Mouse (Mus musculus): ENCODE results near the gene 4930455H04Rik. TPM values are rescaled to one million over a fixed set of nuclear protein-coding genes. Genes with fewer than 3 reads are reported as not detected.

The 4930455H04Rik gene
- polyA plus RNA-seq, 1 experiment from 2014 or later = not detected

DNA sequence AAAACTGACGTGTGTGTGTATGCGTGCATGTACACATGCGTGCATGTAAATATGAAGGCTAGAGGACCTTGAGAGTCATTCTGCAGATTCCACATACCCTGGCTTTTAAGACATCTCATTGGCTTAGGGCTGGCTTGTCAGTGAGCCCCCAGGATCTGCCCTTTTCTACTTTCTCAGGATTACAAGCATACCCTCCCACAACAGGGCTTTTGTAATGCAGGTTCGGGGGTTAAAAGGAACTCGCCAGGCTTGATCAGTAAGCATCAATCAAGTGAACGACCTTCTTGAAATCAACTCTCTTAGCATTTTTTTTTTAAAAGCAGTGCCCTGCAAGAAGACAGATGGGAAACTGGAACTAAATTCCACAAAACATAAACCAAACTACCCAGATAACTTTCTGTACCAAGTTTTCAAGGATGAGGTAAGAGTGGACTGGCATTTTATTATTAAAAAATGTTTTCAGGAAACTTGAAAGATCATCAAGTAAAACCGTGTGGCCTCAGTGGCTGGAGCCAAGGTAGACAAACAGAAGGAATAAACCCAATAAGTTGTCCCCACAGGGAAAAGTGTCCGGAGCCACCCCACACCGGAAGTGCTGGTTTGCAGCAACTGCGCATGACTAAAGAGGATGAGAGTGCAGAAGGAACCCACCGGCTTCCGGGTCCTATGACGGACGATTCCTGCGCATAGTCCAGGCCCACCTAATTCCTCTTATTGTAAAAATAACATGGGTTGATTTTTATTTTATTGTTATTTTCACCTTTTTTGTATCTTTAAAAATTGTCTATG is 6.5 kb upstream of the 4930455H04Rik start:
- Histone ChIP-seq H3K9me3 (ENCODE audit: control insufficient read depth, low read length) (no peaks in the 10 kb centered on the region), H3K4me3 (ENCODE audit: low read depth, low read length) (no peak overlapping the region), H3K4me2 (no peak overlapping the region), H3K27ac (ENCODE audit: low read depth, low read length) (no peak overlapping the region), H3K4me1 (replicated peaks; ENCODE audit: control insufficient read depth, insufficient read depth, low read length) (no peaks in the 10 kb centered on the region), H3K27me3 (replicated peaks; ENCODE audit: control insufficient read depth, insufficient read depth, low read length) (no peaks in the 10 kb centered on the region), H3K36me3 (ENCODE audit: control insufficient read depth, insufficient read depth, low read length) (no peaks in the 10 kb centered on the region), H3K9ac (ENCODE audit: low read depth, low read length) (no peak overlapping the region)
- WGBS = 74% methylated on average over 15 of the region's 15 CpGs
- ATAC-seq (replicated peaks; ENCODE audit: low FRiP score) = no peak
- no peak for DNase-seq (ENCODE audit: low spot score)

DNA sequence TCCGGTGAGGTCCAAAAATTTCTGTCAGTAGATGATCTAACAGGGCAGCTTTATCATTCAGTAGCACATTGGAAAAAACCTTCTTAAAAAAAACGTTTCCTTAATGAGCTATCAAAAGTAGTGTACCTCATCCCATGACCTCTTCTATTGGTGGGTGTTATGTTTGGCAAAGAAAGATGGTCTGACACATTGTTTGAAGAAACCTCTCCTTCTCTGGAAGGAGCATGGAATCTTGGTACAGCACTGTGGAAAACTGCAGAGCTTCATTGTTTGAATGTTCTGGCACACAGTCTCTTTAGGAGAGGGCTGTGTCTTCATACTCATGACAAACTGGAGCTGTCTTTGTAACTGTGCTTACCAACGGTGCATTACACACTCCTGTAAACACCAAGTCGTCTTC is 4.9 kb upstream of the 4930455H04Rik start:
- Histone ChIP-seq H3K9me3 (ENCODE audit: control insufficient read depth, low read length) (no peaks in the 10 kb centered on the region), H3K4me2 (no peak overlapping the region), H3K9ac (ENCODE audit: low read depth, low read length) (no peak overlapping the region), H3K27ac (ENCODE audit: low read depth, low read length) (no peak overlapping the region), H3K4me1 (replicated peaks; ENCODE audit: control insufficient read depth, insufficient read depth, low read length) (no peaks in the 10 kb centered on the region), H3K36me3 (ENCODE audit: control insufficient read depth, insufficient read depth, low read length) (no peaks in the 10 kb centered on the region), H3K4me3 (ENCODE audit: low read depth, low read length) (no peak overlapping the region), H3K27me3 (replicated peaks; ENCODE audit: control insufficient read depth, insufficient read depth, low read length) (no peaks in the 10 kb centered on the region)
- no peak for ATAC-seq (replicated peaks; ENCODE audit: low FRiP score)
- WGBS = 69% methylated on average over 4 of the region's 4 CpGs
- no peak for DNase-seq (ENCODE audit: low spot score)

DNA sequence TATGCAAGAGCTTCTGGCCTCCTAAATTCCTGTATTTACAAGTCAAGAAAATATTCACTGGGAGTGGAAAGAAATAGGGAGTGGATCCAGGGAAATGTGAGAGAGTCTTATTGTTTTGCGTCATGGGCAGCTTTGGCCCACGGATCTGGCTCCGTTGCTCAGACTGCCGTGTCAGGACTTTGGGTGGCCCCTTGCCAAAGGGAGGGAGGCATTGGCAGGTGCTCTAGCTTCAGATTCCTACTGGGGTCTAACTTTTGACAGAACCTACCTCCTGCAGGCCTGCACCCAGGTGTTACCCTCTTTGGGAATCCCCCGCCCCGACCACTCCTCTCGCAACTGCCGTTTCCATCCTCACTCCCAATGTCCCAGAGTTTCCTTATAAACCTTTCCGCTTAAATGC is 3.6 kb upstream of the 4930455H04Rik start:
- ATAC-seq (replicated peaks; ENCODE audit: low FRiP score) = no peak
- H3K27ac ChIP-seq (ENCODE audit: low read depth, low read length) = no peak overlapping the region
- no peak overlapping the region for H3K4me2 ChIP-seq
- H3K9ac ChIP-seq (ENCODE audit: low read depth, low read length) = no peak overlapping the region
- no peaks in the 10 kb centered on the region for H3K4me1 ChIP-seq (replicated peaks; ENCODE audit: control insufficient read depth, insufficient read depth, low read length)
- no peaks in the 10 kb centered on the region for H3K27me3 ChIP-seq (replicated peaks; ENCODE audit: control insufficient read depth, insufficient read depth, low read length)
- H3K36me3 ChIP-seq (ENCODE audit: control insufficient read depth, insufficient read depth, low read length) = no peaks in the 10 kb centered on the region
- no peak for DNase-seq (ENCODE audit: low spot score)
- WGBS = 92% methylated on average over 9 of the region's 9 CpGs
- H3K4me3 ChIP-seq (ENCODE audit: low read depth, low read length) = no peak overlapping the region
- no peaks in the 10 kb centered on the region for H3K9me3 ChIP-seq (ENCODE audit: control insufficient read depth, low read length)

DNA sequence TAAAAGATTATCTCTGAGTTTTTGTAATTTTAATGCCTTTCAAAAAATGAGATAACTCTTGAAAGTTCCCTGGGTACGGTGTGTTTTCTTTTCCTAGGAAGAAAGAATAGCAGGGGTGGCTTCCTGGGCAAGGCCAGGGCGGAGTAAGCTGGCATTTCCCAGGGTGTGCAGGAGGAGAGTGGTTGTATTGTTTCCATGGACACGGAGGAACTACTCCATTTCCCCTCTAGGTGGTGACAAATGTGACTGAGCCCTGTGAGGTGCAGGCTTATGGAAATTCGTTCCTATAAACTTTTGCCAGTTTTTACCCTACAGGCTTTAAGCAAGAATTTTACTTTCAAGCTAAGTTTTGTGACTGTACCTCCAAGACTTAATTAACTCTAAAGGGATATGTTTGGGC is 1.8 kb upstream of the 4930455H04Rik start:
- no peaks in the 10 kb centered on the region for H3K27me3 ChIP-seq (replicated peaks; ENCODE audit: control insufficient read depth, insufficient read depth, low read length)
- no peak overlapping the region for H3K4me2 ChIP-seq
- WGBS = 31% methylated on average over 4 of the region's 4 CpGs
- no peak overlapping the region for H3K27ac ChIP-seq (ENCODE audit: low read depth, low read length)
- no peak overlapping the region for H3K4me3 ChIP-seq (ENCODE audit: low read depth, low read length)
- no peaks in the 10 kb centered on the region for H3K4me1 ChIP-seq (replicated peaks; ENCODE audit: control insufficient read depth, insufficient read depth, low read length)
- DNase-seq (ENCODE audit: low spot score) (no peak), ATAC-seq (replicated peaks; ENCODE audit: low FRiP score) (peak; percentile 56; the same call in 1 of the 2 replicates)
- H3K9me3 ChIP-seq (ENCODE audit: control insufficient read depth, low read length) = no peaks in the 10 kb centered on the region
- H3K9ac ChIP-seq (ENCODE audit: low read depth, low read length) = no peak overlapping the region
- no peaks in the 10 kb centered on the region for H3K36me3 ChIP-seq (ENCODE audit: control insufficient read depth, insufficient read depth, low read length)

DNA sequence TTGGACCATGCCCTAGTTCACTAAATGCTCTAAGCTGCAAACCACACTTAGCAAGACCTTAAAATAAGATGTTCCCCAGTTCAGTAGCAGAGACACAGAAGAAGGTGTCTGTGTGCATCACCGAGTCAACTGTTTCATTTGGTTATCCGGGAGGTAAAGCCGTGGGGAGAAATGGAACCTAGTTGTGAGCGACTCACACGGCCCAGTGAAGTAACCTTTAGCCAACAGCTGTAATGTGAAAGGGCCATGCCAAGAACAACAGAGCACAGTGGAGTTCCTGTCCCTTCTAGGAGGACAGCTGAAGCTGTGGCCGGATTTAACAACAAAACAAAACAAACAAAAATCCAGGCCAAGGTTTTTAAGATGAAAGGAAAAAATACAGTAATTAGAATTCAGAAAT is 1.3 kb upstream of the 4930455H04Rik start:
- no peaks in the 10 kb centered on the region for H3K9me3 ChIP-seq (ENCODE audit: control insufficient read depth, low read length)
- no peak overlapping the region for H3K27ac ChIP-seq (ENCODE audit: low read depth, low read length)

DNA sequence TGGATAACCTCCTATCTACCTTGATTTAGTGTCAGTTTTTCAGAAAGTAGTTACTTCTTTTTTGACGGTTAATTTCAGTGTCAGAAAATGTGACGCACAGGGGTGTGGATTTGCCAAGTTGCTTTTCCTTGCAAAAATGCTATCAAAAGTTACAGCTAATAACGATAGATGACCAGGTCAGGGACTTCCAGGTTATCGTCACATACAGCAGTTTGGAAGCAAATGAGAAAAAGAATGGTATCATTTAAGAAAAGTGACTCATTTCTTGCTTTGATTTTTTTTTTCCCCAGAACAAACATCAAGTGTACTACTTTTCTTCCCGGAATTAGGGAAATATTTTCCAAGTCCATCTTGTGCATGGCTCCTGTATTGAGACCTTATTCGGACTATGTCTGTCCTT is 631 bp upstream of the 4930455H04Rik start:
- no peaks in the 10 kb centered on the region for H3K27me3 ChIP-seq (replicated peaks; ENCODE audit: control insufficient read depth, insufficient read depth, low read length)
- DNase-seq (ENCODE audit: low spot score) (no peak), ATAC-seq (replicated peaks; ENCODE audit: low FRiP score) (no peak)
- H3K4me3 ChIP-seq (ENCODE audit: low read depth, low read length) = no peak overlapping the region
- WGBS = 82% methylated on average over 6 of the region's 6 CpGs
- no peak overlapping the region for H3K4me2 ChIP-seq
- no peak overlapping the region for H3K9ac ChIP-seq (ENCODE audit: low read depth, low read length)
- H3K9me3 ChIP-seq (ENCODE audit: control insufficient read depth, low read length) = no peaks in the 10 kb centered on the region
- no peaks in the 10 kb centered on the region for H3K36me3 ChIP-seq (ENCODE audit: control insufficient read depth, insufficient read depth, low read length)
- no peaks in the 10 kb centered on the region for H3K4me1 ChIP-seq (replicated peaks; ENCODE audit: control insufficient read depth, insufficient read depth, low read length)
- no peak overlapping the region for H3K27ac ChIP-seq (ENCODE audit: low read depth, low read length)

More for the DNA sequence above, 1.3 kb upstream of the 4930455H04Rik start:
- ATAC-seq (replicated peaks; ENCODE audit: low FRiP score) (no peak), DNase-seq (ENCODE audit: low spot score) (no peak)
- Histone ChIP-seq H3K27me3 (replicated peaks; ENCODE audit: control insufficient read depth, insufficient read depth, low read length) (no peaks in the 10 kb centered on the region), H3K4me1 (replicated peaks; ENCODE audit: control insufficient read depth, insufficient read depth, low read length) (no peaks in the 10 kb centered on the region), H3K9ac (ENCODE audit: low read depth, low read length) (no peak overlapping the region), H3K4me3 (ENCODE audit: low read depth, low read length) (no peak overlapping the region), H3K36me3 (ENCODE audit: control insufficient read depth, insufficient read depth, low read length) (no peaks in the 10 kb centered on the region), H3K4me2 (no peak overlapping the region)
- WGBS = 76% methylated on average over 6 of the region's 6 CpGs

DNA sequence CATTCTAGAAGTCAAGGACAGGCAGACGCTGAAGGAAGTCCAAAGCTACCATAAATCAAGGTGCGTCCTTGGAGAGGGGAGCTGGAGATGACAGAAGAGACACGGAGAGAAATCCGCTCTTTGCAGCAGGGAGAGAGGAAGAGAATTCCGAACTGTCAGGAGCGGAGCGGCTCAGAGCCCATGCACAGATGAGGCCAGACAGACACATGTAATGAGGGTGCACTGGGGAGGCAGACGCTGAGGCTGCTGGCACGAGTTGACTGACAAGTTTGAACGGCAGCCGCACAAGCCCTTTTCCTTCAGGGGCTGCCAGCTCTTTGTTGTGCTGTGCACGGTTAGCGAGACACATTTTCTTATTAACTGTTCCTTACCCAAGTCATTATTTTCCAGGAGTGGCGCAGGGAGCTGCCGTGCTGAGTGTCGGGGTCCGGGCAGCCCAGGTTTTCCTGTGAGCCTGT is 502 bp downstream of the 4930455H04Rik start, which contains the start of gene Palmd:
Palmd (minus strand) TSS at position 448 of the 458 bp plus-strand sequence.
- Histone ChIP-seq H3K4me1 (replicated peaks; ENCODE audit: control insufficient read depth, insufficient read depth, low read length) (no peaks in the 10 kb centered on the region), H3K27ac (ENCODE audit: low read depth, low read length) (no peak within 1 kb of the TSS), H3K27me3 (replicated peaks; ENCODE audit: control insufficient read depth, insufficient read depth, low read length) (no peaks in the 10 kb centered on the region), H3K9me3 (ENCODE audit: control insufficient read depth, low read length) (no peaks in the 10 kb centered on the region), H3K4me3 (ENCODE audit: low read depth, low read length) (peak within 1 kb of the TSS; percentile 29), H3K9ac (ENCODE audit: low read depth, low read length) (no peak within 1 kb of the TSS), H3K4me2 (peak within 1 kb of the TSS; percentile 57), H3K36me3 (ENCODE audit: control insufficient read depth, insufficient read depth, low read length) (no peaks in the 10 kb centered on the region)
- 27% methylated on average over 17 of the region's 17 CpGs for WGBS
- DNase-seq (ENCODE audit: low spot score) (peak; percentile 51), ATAC-seq (replicated peaks; ENCODE audit: low FRiP score) (peak; percentile 44)

DNA sequence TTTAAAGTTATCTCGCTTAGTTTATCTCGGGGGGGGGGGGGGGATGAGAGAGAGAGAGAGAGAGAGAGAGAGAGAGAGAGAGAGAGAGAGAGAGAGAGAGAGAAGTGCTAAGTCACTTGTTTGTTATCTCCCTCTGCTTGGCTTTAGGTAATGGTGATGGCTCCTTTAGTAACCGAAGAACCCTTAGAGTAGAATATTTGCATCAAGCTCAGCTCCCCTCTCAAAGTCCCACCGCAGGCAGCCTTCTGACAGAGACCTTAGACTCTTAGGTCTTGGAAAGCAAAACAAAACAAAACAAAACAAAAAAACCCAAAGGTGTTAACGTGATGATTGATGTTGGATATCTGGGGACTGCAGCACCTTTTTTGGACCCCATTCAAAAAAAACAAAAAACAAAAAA is 936 bp downstream of the 4930455H04Rik start:
- Histone ChIP-seq H3K27ac (ENCODE audit: low read depth, low read length) (no peak overlapping the region), H3K27me3 (replicated peaks; ENCODE audit: control insufficient read depth, insufficient read depth, low read length) (no peaks in the 10 kb centered on the region), H3K4me1 (replicated peaks; ENCODE audit: control insufficient read depth, insufficient read depth, low read length) (no peaks in the 10 kb centered on the region), H3K4me3 (ENCODE audit: low read depth, low read length) (peak overlapping the region; percentile 29; the same call in 1 of the 2 replicates), H3K4me2 (peak overlapping the region; percentile 57), H3K9me3 (ENCODE audit: control insufficient read depth, low read length) (no peaks in the 10 kb centered on the region), H3K9ac (ENCODE audit: low read depth, low read length) (no peak overlapping the region), H3K36me3 (ENCODE audit: control insufficient read depth, insufficient read depth, low read length) (no peaks in the 10 kb centered on the region)
- ATAC-seq (replicated peaks; ENCODE audit: low FRiP score) (no peak), DNase-seq (ENCODE audit: low spot score) (no peak)
- 29% methylated on average over 5 of the region's 5 CpGs for WGBS

DNA sequence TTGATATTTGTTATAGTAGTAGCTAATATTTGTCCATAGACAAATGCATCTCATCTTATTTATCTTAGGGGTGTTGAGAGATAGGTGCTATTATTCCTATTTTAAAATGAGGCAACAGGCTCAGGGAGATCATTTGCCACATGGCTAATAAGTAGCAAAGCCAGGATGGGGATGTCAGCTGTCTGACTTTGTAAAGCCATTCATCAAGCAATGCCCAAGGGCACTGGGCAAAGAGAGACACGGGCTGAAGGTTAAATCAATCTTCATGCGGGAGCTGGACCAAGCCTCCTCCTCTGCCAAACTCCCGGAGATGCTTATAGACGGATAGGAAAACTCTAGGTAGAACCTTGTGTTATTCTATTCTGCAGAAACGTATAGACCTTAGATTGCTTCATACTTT is 1.7 kb downstream of the 4930455H04Rik start:
- no peaks in the 10 kb centered on the region for H3K9me3 ChIP-seq (ENCODE audit: control insufficient read depth, low read length)
- no peaks in the 10 kb centered on the region for H3K36me3 ChIP-seq (ENCODE audit: control insufficient read depth, insufficient read depth, low read length)
- H3K9ac ChIP-seq (ENCODE audit: low read depth, low read length) = no peak overlapping the region
- ATAC-seq (replicated peaks; ENCODE audit: low FRiP score) (no peak), DNase-seq (ENCODE audit: low spot score) (no peak)
- no peak overlapping the region for H3K4me3 ChIP-seq (ENCODE audit: low read depth, low read length)
- H3K27ac ChIP-seq (ENCODE audit: low read depth, low read length) = no peak overlapping the region
- no peaks in the 10 kb centered on the region for H3K27me3 ChIP-seq (replicated peaks; ENCODE audit: control insufficient read depth, insufficient read depth, low read length)
- 72% methylated on average over 5 of the region's 5 CpGs for WGBS
- no peaks in the 10 kb centered on the region for H3K4me1 ChIP-seq (replicated peaks; ENCODE audit: control insufficient read depth, insufficient read depth, low read length)
- H3K4me2 ChIP-seq = no peak overlapping the region

Measured in liver, embryonic 11.5 days (tissue).